In the genomic region with DNA sequence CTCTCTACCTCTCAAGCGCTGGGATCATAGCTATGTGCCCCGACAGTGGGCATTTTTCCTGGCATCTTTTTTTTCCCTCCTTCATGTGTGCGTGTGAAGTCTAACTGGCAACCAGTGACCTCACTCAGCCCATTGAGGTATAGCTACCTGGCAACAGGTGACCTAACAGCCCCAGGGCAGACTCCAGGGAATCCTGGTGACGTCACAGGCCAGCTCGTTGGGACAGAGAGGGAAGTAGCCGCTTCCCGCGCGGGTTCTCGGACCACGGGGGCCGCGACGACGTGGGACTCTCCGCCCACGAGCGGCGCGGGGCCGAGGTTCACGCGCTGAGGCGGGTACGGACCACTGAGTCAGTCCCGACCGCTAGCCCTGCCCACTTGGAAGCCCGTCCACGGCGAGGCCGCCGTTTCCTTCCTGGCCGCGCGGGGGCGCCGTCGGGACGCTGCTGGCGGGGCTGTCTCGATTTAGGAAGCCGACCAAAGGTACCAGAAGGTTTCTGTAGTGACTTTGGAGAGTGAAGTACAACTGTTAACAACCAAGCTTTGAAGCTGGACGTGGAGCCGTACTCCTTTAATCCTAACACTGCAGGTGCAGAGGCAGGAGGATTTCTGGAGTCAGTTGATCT, we compare ENCODE assay signal across 8 mouse cellular contexts. TPM values are rescaled to one million over a fixed set of nuclear protein-coding genes. Genes with fewer than 3 reads are reported as not detected.
DNase-seq lines count a peak whose midpoint lies in the region; ATAC-seq and TF ChIP-seq lines count a peak whose summit lies in the region.

A gene (plus strand): TSS at position 378 of the 625 bp plus-strand sequence.

- no peak within 1 kb of the TSS for H3K27ac ChIP-seq in ES-E14 (ENCODE audit: insufficient read depth, low read depth, low read length, poor library complexity, severe bottlenecking)
- no peak within 1 kb of the TSS for H3K27ac ChIP-seq in forebrain, embryonic 16.5 days (ENCODE audit: low read length)
- H3K27ac ChIP-seq in lung, embryonic 16.5 days (ENCODE audit: low read length), result no peak within 1 kb of the TSS

- DNase-seq in ES-E14 (ENCODE audit: low read depth, low spot score), result peak; percentile 60
- DNase-seq in cerebellum, adult 11-12 months, result peak; percentile 57
- peak; percentile 79 to 85 for DNase-seq in heart, postnatal 36 days
- peak; percentile 64 to 77 for DNase-seq in layer of hippocampus, adult 18-20 months (ENCODE audit: low spot score in 2 of 2)
- DNase-seq in ovary, adult 18-20 months (ENCODE audit: low spot score), result peak; percentile 28
- peak; percentile 30 to 76 for DNase-seq in thymus, postnatal 10 days (ENCODE audit: low spot score in 2 of 2)

- H3K9ac ChIP-seq in ES-E14 (ENCODE audit: insufficient read depth, low read depth, low read length, poor library complexity, severe bottlenecking), result peak within 1 kb of the TSS; percentile 66; the same call in 1 of the 2 replicates
- H3K9ac ChIP-seq in forebrain, embryonic 16.5 days (replicated peaks; ENCODE audit: low read depth, low read length), result no peak within 1 kb of the TSS
- peak within 1 kb of the TSS; percentile 61 for H3K9ac ChIP-seq in lung, embryonic 16.5 days (ENCODE audit: low read length)

- no peaks in the 10 kb centered on the region for H3K9me3 ChIP-seq in ES-E14 (ENCODE audit: control insufficient read depth, insufficient read depth, low read depth, low read length)
- no peaks in the 10 kb centered on the region for H3K9me3 ChIP-seq in forebrain, embryonic 16.5 days (ENCODE audit: control insufficient read depth, low read length)
- H3K9me3 ChIP-seq in lung, embryonic 16.5 days (ENCODE audit: control insufficient read depth, low read length), result no peaks in the 10 kb centered on the region

- peak within 1 kb of the TSS; percentile 55 for H3K4me2 ChIP-seq in forebrain, embryonic 16.5 days (ENCODE audit: low read length)
- peak within 1 kb of the TSS; percentile 81 for H3K4me2 ChIP-seq in lung, embryonic 16.5 days (ENCODE audit: low read depth, low read length)

- WGBS in forebrain, embryonic 16.5 days, result 7% methylated on average over 38 of the region's 44 CpGs
- 7% methylated on average over 44 of the region's 44 CpGs for WGBS in lung, embryonic 16.5 days

- ATAC-seq in forebrain, embryonic 16.5 days, result no peak
- ATAC-seq in lung, embryonic 16.5 days (ENCODE audit: low read depth), result peak; percentile 31; the same call in 1 of the 2 replicates

- in situ Hi-C loops in ES-E14 (cut with MboI; ENCODE audit: low sequenced_read_pairs in 2 of 2, unreplicated experiment in 2 of 2), result no loop called here

- intact Hi-C loops in heart, postnatal 36 days (cut with DNase I), result no loop called here

- peaks cover 9 to 18% of the 10 kb centered on the region in 2 experiments for H3K4me1 ChIP-seq in ES-E14 (ENCODE audit: control insufficient read depth in 2 of 2, insufficient read depth in 2 of 2, low read length in 2 of 2, poor library complexity in 1 of 2)
- peaks cover 6% of the 10 kb centered on the region for H3K4me1 ChIP-seq in forebrain, embryonic 16.5 days (replicated peaks; ENCODE audit: control insufficient read depth, insufficient read depth, low read length)
- no peaks in the 10 kb centered on the region for H3K4me1 ChIP-seq in lung, embryonic 16.5 days (replicated peaks; ENCODE audit: control insufficient read depth, insufficient read depth, low read length)

- H3K36me3 ChIP-seq in ES-E14 (ENCODE audit: control insufficient read depth, insufficient read depth, low read length, poor library complexity, severe bottlenecking), result no peaks in the 10 kb centered on the region
- H3K36me3 ChIP-seq in forebrain, embryonic 16.5 days (ENCODE audit: control insufficient read depth, insufficient read depth), result no peaks in the 10 kb centered on the region
- H3K36me3 ChIP-seq in lung, embryonic 16.5 days (ENCODE audit: control insufficient read depth, insufficient read depth, low read length), result no peaks in the 10 kb centered on the region

- H3K27me3 ChIP-seq in forebrain, embryonic 16.5 days (replicated peaks; ENCODE audit: control insufficient read depth, insufficient read depth, low read length), result no peaks in the 10 kb centered on the region
- H3K27me3 ChIP-seq in lung, embryonic 16.5 days (ENCODE audit: control insufficient read depth, insufficient read depth, low read depth, low read length), result no peaks in the 10 kb centered on the region; the same call in 1 of the 2 replicates

- peak within 1 kb of the TSS; percentile 74 to 78 for H3K4me3 ChIP-seq in ES-E14 (ENCODE audit: insufficient read depth in 1 of 2, low read depth in 1 of 2, low read length in 2 of 2, poor library complexity in 1 of 2, severe bottlenecking in 1 of 2)
- H3K4me3 ChIP-seq in forebrain, embryonic 16.5 days (replicated peaks; ENCODE audit: low read length), result peak within 1 kb of the TSS; percentile 32
- peak within 1 kb of the TSS; percentile 54 for H3K4me3 ChIP-seq in lung, embryonic 16.5 days (ENCODE audit: low read length)

TF ChIP-seq in ES-E14, 5 proteins besides CTCF, POLR2A, EP300 and RAD21:
- TF ChIP-seq ZC3H11A (IDR thresholded peaks at IDR 0.05; ENCODE audit: borderline replicate concordance, low read depth, low read length) (0 out of 2 replicates have a peak, but pooled peaks have one; percentile 13), ZNF384 (IDR thresholded peaks at IDR 0.05; ENCODE audit: low read depth, low read length) (no peak), MAFK (IDR thresholded peaks at IDR 0.05; ENCODE audit: insufficient read depth, low read depth, low read length) (no peak), HCFC1 (IDR thresholded peaks at IDR 0.05; ENCODE audit: borderline replicate concordance, insufficient read depth, low read length) (no peak), CHD2 (IDR thresholded peaks at IDR 0.05; ENCODE audit: low read depth, low read length) (no peak)
TF ChIP-seq in ES-E14: peak in this region for 1.

RNA-seq across cellular contexts. Expression of the gene that starts here (rescaled TPM):
- total RNA-seq in ES-E14 (2012; rRNA removed), result 0.21 and 0.67 TPM in 2 replicates
- polyA plus RNA-seq in forebrain, embryonic 16.5 days (2015; fragmentation: Nextera tagmentation; extraction: Ambion mirVana), result not detected in 2 replicates
- total RNA-seq in heart, postnatal 36 days (2021), result not detected
- not detected for total RNA-seq in layer of hippocampus, adult 18-20 months (2021)
- polyA plus RNA-seq in lung, embryonic 16.5 days (2015; fragmentation: Nextera tagmentation; extraction: Ambion mirVana), result not detected in 2 replicates

Comparison
In these comparisons a context has a peak if more than half of its experiments do, and no peak if none do; other contexts are left out.
1. Peak in DNase-seq, H3K4me3 ChIP-seq and H3K9ac ChIP-seq in ES-E14; RNA of the gene not detected or under 1 TPM.
2. Peak in DNase-seq in heart, postnatal 36 days; RNA of the gene not detected or under 1 TPM.
3. Peak in DNase-seq in layer of hippocampus, adult 18-20 months; RNA of the gene not detected or under 1 TPM.
4. Peak in ATAC-seq, H3K4me3 ChIP-seq, H3K9ac ChIP-seq and H3K4me2 ChIP-seq in lung, embryonic 16.5 days; RNA of the gene not detected or under 1 TPM.
5. DNase-seq: peak in every context shown above with its lines; median percentile 82 in heart, postnatal 36 days; 70 in layer of hippocampus, adult 18-20 months; 60 in ES-E14; 57 in cerebellum, adult 11-12 months; 53 in thymus, postnatal 10 days; 28 in ovary, adult 18-20 months.